ENCODE assay signal across 11 mouse cellular contexts in the genomic region with DNA sequence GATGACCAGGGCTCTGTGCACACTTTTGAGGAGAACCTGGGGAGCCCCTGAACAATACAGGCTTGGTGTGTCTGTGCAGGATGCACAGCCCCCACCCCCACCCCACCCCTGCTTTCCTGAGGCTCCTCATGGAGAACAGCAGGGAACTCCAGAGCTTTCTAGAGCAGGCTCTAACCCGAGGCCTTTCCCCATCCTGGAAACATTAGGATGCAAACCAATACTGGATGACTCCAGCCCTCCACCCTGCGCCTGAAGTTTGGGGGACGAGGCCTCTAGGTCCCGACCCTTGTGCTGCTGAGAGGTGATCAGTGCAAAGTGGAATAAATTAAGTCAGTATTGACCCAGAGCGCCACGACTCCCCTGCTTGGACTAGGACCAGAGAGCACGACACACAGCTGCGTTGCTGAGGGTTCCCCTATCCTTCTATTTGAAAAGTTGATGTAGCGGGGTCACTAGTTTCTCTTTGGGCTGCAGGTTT. TPM values are rescaled to one million over a fixed set of nuclear protein-coding genes. Genes with fewer than 3 reads are reported as not detected.
A peak's percentile ranks its signal among the peaks of the same experiment; 100 is the strongest.
DNase-seq lines count a peak whose midpoint lies in the region; ATAC-seq and TF ChIP-seq lines count a peak whose summit lies in the region.
"Had no signal": no experiment of that assay in that cellular context is flagged by ENCODE, and none has a peak within 500 bp of the region (broad histone marks: within the 10 kb centered on the region; RNA-seq: fewer than 3 reads in every experiment).

No protein-coding gene starts in this region.

- TF ChIP-seq EP300 in lung, postnatal 0 days (IDR thresholded peaks at IDR 0.05): no peak

- peak; percentile 45 for DNase-seq in forebrain, embryonic 10.5 days (ENCODE audit: extremely low spot score, low spot score)
- DNase-seq in lung, postnatal 0 days (ENCODE audit: low spot score): no peak
- no peak for DNase-seq in lung, postnatal 10 days
- DNase-seq in spleen, postnatal 4 days (ENCODE audit: low spot score in 2 of 2): no peak
- no peak for DNase-seq in spleen, adult 18-20 months
- DNase-seq: cerebellum, adult 2 months; layer of hippocampus, adult 9-11 months had no signal

- WGBS in forebrain, embryonic 10.5 days: 1% methylated on average over 9 of the region's 9 CpGs
- 3% methylated on average over 9 of the region's 9 CpGs for WGBS in forebrain, embryonic 16.5 days
- 24% methylated on average over 9 of the region's 9 CpGs for WGBS in lung, postnatal 0 days
- 16% methylated on average over 9 of the region's 9 CpGs for WGBS in limb, embryonic 12.5 days
- WGBS in small intestine, adult 2 months: 21% methylated on average over 9 of the region's 9 CpGs

- TF ChIP-seq CTCF in lung, postnatal 0 days (IDR thresholded peaks at IDR 0.05): no peak
- TF ChIP-seq CTCF in small intestine, adult 2 months (IDR thresholded peaks at IDR 0.05; ENCODE audit: extremely low read depth, insufficient read length, insufficient replicate concordance, low read depth, low read length): no peak

- peak overlapping the region; percentile 37 for H3K4me3 ChIP-seq in forebrain, embryonic 10.5 days
- no peak overlapping the region for H3K4me3 ChIP-seq in forebrain, embryonic 16.5 days (replicated peaks; ENCODE audit: low read length)
- H3K4me3 ChIP-seq in lung, postnatal 0 days (ENCODE audit: low read depth, low read length): no peak overlapping the region
- peak overlapping the region; percentile 37 for H3K4me3 ChIP-seq in limb, embryonic 12.5 days (replicated peaks)
- H3K4me3 ChIP-seq in small intestine, adult 2 months (ENCODE audit: low read depth, low read length): peak overlapping the region; percentile 43; the same call in 1 of the 2 replicates

- H3K36me3 ChIP-seq in forebrain, embryonic 10.5 days (replicated peaks): no peaks in the 10 kb centered on the region
- no peaks in the 10 kb centered on the region for H3K36me3 ChIP-seq in forebrain, embryonic 16.5 days (ENCODE audit: control insufficient read depth, insufficient read depth)
- no peaks in the 10 kb centered on the region for H3K36me3 ChIP-seq in lung, postnatal 0 days (ENCODE audit: insufficient read depth, low read length)
- no peaks in the 10 kb centered on the region for H3K36me3 ChIP-seq in limb, embryonic 12.5 days
- H3K36me3 ChIP-seq in small intestine, adult 2 months (ENCODE audit: control insufficient read depth, insufficient read depth, low read length): no peaks in the 10 kb centered on the region

- TF ChIP-seq POLR2A in small intestine, adult 2 months (IDR thresholded peaks at IDR 0.05; ENCODE audit: low read depth, low read length): no peak

- no peak for ATAC-seq in forebrain, embryonic 16.5 days
- ATAC-seq in lung, postnatal 0 days: no peak
- no peak for ATAC-seq in limb, embryonic 12.5 days (ENCODE audit: insufficient number of reproducible peaks, insufficient read depth, low FRiP score, low TSS enrichment, low read depth)

- H3K27me3 ChIP-seq in forebrain, embryonic 10.5 days (ENCODE audit: poor library complexity, severe bottlenecking): peaks cover 100% of the 10 kb centered on the region
- peaks cover 97% of the 10 kb centered on the region for H3K27me3 ChIP-seq in forebrain, embryonic 16.5 days (replicated peaks; ENCODE audit: control insufficient read depth, insufficient read depth, low read length)
- peaks cover 88% of the 10 kb centered on the region for H3K27me3 ChIP-seq in lung, postnatal 0 days (replicated peaks; ENCODE audit: insufficient read depth, low read length)
- H3K27me3 ChIP-seq in limb, embryonic 12.5 days: peaks cover 100% of the 10 kb centered on the region
- peaks cover 67% of the 10 kb centered on the region for H3K27me3 ChIP-seq in small intestine, adult 2 months (ENCODE audit: control insufficient read depth, insufficient read depth, low read length)

- peaks cover 93% of the 10 kb centered on the region for H3K4me1 ChIP-seq in forebrain, embryonic 10.5 days
- peaks cover 36% of the 10 kb centered on the region for H3K4me1 ChIP-seq in forebrain, embryonic 16.5 days (replicated peaks; ENCODE audit: control insufficient read depth, insufficient read depth, low read length)
- peaks cover 16% of the 10 kb centered on the region; the same call in 1 of the 2 replicates for H3K4me1 ChIP-seq in lung, postnatal 0 days (ENCODE audit: insufficient read depth, low read depth, low read length)
- peaks cover 58% of the 10 kb centered on the region for H3K4me1 ChIP-seq in limb, embryonic 12.5 days (replicated peaks)
- peaks cover 10% of the 10 kb centered on the region for H3K4me1 ChIP-seq in small intestine, adult 2 months (ENCODE audit: control insufficient read depth, insufficient read depth, insufficient read length, low read length)

- H3K4me2 ChIP-seq in forebrain, embryonic 16.5 days (ENCODE audit: low read length): no peak overlapping the region
- H3K4me2 ChIP-seq in lung, postnatal 0 days (replicated peaks; ENCODE audit: low read depth, low read length): peak overlapping the region; percentile 49; the same call in 1 of the 2 replicates
- peak overlapping the region; percentile 59 for H3K4me2 ChIP-seq in limb, embryonic 12.5 days

- no peak overlapping the region for H3K27ac ChIP-seq in forebrain, embryonic 10.5 days
- H3K27ac ChIP-seq in forebrain, embryonic 16.5 days (ENCODE audit: low read length): no peak overlapping the region
- no peak overlapping the region for H3K27ac ChIP-seq in lung, postnatal 0 days (ENCODE audit: low read length)
- no peak overlapping the region for H3K27ac ChIP-seq in limb, embryonic 12.5 days
- H3K27ac ChIP-seq in small intestine, adult 2 months (ENCODE audit: insufficient read depth, low read depth, low read length): no peak overlapping the region

- H3K9ac ChIP-seq in forebrain, embryonic 16.5 days (replicated peaks; ENCODE audit: low read depth, low read length): no peak overlapping the region
- no peak overlapping the region for H3K9ac ChIP-seq in lung, postnatal 0 days (replicated peaks; ENCODE audit: low read depth)
- H3K9ac ChIP-seq in limb, embryonic 12.5 days (replicated peaks): no peak overlapping the region

- no peaks in the 10 kb centered on the region for H3K9me3 ChIP-seq in forebrain, embryonic 10.5 days
- no peaks in the 10 kb centered on the region for H3K9me3 ChIP-seq in forebrain, embryonic 16.5 days (ENCODE audit: control insufficient read depth, low read length)
- H3K9me3 ChIP-seq in lung, postnatal 0 days (ENCODE audit: low read length): no peaks in the 10 kb centered on the region
- H3K9me3 ChIP-seq in limb, embryonic 12.5 days: no peaks in the 10 kb centered on the region

RNA-seq across cellular contexts. Expression of a gene that starts 4.4 kb away (rescaled TPM):
- 1.2 and 1.5 TPM in 2 replicates for polyA plus RNA-seq in forebrain, embryonic 10.5 days (2016; fragmentation: Nextera tagmentation; extraction: Ambion mirVana)
- 4.1 and 8.1 TPM in 2 replicates for polyA plus RNA-seq in forebrain, embryonic 16.5 days (2015; fragmentation: Nextera tagmentation; extraction: Ambion mirVana)
- polyA plus RNA-seq in lung, postnatal 0 days (2015; fragmentation: Nextera tagmentation; extraction: Ambion mirVana): 0.13 TPM in 1 of 2 replicates, not detected in the other
- 0.22 TPM in 1 of 2 replicates, not detected in the other for polyA plus RNA-seq in limb, embryonic 12.5 days (2016; fragmentation: Nextera tagmentation; extraction: Ambion mirVana)
- polyA plus RNA-seq in small intestine, adult 2 months (2012; rRNA removed): 0.11 TPM in 1 of 2 replicates, not detected in the other
- polyA plus RNA-seq: testis, adult 2 months had no signal

Comparison
In these comparisons a context has a peak if more than half of its experiments do, and no peak if none do; other contexts are left out.
1. H3K4me3 ChIP-seq: peak in forebrain, embryonic 10.5 days (single experiment), limb, embryonic 12.5 days (single experiment) and small intestine, adult 2 months (single experiment); none in forebrain, embryonic 16.5 days (single experiment) and lung, postnatal 0 days (single experiment).